Mouse (Mus musculus) layer of hippocampus, adult 11-12 months (tissue): ENCODE data around the gene Thbd.

Source experiments
- DNase-seq: peaks from one replicate; pipeline ENCODE4 v3.0.0; 2022; ENCODE audit warnings: low spot score

The Thbd gene

DNA sequence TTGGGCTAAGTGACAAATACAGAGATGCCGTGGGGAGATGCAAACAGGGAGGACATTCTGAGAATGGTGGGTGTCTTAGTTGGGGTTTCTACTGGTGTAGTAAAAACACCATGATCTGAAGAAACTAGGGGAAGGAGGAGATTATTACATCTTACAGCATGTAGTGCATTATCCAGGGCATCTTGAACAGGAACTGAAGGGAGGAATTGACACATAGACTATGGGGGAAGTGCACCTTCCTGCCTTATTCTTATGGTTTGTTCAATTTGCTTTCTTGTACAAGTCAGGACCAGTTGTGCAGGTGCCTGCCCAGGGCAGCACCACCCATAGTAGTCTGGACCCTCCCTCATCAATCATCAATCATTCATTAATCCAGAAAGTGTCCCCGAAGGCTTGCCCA, 21.1 kb downstream of the Thbd start:
- no peak for DNase-seq

DNA sequence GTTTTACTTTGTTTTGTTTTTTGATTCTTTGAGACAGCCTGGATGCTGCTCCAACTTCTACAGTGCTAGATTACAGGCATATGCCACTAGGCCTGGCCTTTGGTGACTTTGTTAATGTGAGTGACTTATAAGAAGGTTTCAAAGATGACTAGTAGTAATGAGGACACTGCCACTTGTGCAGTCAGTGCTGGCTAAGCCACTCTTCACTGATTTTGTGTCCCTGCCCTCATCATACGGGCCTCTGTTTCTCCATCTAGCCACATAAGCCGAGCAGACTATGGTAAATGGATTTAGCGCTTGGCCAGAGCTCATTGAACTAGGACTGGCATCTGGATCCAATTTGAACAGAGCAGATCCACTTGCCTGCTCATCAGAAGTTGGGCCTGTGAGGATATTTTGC, 21.5 kb downstream of the Thbd start:
- no peak for DNase-seq

DNA sequence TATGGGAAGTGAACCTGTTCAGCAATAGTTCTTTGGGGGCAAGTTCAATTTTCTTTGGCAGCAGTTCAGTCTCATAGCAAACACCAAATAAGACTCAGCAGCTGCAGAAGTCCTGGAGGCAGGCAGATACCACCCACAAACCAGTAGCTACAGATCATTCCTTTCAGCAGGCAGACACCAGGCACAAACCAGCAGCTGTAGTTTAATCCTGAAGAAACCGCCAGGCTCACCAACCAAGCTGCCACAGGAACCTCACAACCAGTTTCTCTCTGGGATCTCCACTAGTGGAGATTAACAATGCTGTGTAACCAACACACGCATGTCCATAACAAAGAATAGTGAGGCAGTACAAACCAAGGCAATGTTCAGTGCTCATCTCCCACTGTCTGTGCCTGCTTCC, 26.9 kb downstream of the Thbd start:
- no peak for DNase-seq

DNA sequence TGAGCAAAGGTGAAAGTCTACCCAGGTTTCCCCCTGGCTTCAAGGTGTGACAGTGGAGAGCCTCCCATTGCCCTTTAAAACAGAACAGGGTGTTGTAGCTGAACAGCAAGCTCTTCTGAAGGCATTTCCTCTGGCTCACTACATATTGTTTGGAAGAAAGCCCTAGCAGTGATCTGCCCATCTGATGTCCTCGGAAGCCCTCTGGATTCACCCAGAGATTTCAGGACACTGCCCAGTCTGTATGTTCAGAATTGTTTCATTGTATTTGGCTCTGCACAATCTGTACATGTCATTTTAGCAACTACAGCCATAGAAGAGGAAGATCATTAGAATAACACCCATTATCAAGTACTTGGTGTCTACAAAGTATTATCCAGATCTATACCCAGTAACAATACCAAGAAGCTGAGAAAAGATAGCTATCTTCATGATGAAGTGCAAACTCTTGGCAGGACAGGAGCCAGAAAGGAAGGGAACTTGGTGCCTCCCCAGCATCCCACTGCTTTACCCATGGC, 28.0 kb downstream of the Thbd start:
- DNase-seq: no peak

DNA sequence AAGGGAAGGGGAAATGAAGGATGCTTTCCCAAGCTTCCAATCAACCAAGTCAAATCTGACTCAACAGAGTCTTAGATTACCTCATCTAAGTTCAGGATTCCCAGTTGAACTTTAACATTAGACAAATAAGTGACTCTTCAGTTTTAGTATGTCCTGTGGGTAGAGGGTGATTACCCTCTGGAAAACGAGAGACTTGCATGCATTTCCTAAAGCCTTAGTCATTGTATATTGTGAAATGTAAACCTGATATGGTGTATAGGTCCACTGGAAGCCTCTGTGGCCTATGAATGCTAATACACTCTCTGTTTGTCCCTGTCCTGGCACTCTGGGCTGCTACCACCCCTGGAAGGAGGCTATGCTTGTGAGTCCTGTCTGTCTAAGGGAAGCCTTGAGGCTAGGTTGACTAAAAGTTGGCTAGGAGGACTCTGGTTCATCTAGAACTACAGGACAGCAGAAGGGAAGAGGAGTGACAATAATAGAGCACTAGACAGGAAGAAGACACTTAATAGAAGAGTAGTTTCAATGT, 29.1 kb downstream of the Thbd start:
- DNase-seq: no peak

DNA sequence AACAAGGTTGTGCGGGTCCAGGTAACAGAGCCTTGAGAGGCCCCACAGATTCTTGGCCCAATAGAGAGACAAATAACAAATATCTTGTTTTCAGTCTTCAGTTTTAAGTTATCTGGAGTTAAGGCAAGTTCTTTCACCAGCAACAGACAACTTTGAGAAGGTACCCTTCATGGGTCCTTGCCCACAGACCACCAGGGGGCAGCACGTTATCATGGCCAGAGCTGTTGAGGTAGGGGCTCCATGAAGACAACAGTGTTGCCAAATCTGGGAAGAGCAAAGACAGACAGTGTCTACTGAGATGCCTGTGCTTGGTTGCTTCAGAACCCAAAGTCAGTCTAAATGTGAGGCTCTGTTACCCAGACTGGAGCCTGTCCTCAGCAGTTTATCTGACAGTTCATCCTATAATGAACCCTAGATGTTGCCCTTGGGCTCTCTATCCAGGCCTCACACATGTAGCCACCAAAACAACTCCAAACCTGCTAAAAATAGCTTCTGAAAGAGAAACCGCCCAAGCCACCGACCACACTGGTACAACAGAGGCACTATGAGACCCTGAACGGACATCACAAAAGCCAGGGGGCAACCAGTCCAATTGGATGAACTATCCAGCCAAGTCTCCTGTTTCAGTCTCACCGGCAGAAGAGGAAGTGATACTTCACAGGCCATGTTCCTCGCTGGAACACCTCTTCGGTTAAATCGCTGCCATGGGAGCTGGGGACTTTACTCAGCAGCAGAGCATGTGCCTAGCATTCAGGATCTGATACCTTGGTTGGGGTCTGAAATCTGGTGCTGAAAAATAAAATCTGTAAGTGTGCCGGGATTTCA, 32.5 kb downstream of the Thbd start:
- peak; percentile 22 for DNase-seq

DNA sequence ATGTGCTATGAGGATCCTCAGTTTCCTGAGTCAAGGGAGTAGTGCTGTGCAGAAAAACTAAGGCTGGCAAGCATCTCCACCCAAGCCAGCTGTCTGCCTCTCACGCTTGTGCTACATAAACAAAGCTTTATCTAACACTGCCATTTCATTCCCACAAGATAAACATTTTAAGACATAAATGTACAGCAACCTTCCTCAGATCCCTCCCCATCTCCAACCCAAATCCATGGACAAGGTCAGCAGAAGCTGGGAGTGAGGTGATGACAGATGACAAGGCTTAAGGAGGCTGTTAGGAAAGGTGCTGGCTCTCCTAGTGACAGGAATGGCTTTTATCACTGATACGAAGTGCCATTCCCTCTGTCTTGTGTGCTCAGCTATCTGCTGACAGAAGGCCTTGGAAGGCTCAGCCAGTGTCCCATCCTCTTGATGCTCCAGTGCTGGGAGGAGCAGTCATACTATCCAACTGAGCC, 34.4 kb downstream of the Thbd start:
- peak; percentile 7 for DNase-seq

DNA sequence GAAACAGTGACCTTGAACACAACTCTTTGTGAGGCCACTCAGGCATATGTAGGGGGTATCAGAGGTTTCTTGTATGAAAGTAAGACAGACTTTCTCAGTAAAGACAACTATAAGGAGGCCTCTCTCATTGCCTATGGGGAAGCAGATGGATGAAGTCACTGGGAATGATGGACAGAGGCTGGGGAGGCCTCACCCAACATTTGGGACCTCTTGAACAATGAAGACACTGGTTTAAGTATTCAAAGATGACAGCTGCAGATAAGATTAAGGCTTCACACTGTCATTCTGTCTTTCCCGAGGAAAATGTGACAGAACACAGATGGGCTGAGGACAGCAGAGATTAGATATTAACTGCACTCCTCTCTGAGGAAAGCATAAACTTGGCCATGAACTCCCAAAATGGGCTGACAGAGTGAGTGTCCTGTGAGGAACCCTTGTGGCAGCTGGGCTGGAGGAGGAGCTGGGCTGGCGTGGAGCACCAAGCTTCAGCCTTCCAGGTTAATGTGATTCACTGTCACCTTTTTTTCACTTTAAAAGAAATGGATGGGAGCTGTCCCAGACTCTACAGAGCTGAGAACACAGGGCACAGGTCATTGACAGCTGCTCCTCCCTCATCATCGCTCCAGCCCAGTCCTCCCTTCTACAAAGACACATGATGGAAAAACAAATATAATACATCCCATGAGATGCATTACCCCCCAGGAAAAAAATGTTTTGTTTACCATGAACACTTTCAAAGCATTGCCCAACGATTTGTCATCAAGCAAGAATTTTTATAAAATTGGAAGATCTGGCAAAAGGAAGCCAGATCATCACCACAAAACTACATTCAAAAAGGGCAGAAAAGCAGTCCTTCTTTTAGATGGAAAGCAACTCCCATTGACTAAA, 36.0 kb downstream of the Thbd start:
- DNase-seq: no peak

DNA sequence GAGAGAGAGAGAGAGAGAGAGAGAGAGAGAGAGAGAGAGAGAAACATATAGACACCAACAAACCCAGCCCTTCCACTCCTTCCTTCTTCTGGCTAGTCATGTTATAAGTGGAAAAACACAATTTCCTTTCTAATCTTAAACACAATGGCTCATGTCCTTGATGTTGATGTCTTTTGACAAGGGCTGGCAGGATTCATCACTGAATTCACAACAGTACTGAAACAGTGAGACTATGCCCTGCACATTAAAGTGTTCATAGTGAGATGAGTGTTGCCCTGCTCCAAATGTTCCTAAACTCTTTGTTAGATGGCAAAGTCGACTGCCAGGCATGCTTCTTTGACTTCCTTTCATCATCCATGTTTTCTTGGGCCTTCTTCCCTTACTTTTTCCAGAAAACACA, 42.8 kb downstream of the Thbd start:
- no peak for DNase-seq

DNA sequence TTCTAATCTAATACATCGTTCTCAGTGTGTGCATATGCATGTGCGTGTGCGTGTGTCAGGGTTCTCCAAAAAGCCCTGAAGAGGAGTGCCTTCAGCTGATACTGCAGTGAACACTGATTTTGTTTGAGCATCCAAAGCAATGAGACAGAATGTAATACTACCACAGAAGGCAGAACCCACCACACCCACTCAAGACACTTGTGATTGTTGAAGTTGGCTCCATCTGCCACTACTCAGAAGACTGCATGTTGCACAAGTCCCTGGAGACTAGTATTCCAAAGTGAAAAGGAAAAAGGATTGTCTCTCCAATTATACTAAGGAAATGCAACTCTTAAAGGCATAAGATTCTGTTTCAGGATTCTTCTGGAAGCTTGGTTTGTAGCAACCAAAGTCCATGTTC, 43.5 kb downstream of the Thbd start:
- peak; percentile 62 for DNase-seq

DNA sequence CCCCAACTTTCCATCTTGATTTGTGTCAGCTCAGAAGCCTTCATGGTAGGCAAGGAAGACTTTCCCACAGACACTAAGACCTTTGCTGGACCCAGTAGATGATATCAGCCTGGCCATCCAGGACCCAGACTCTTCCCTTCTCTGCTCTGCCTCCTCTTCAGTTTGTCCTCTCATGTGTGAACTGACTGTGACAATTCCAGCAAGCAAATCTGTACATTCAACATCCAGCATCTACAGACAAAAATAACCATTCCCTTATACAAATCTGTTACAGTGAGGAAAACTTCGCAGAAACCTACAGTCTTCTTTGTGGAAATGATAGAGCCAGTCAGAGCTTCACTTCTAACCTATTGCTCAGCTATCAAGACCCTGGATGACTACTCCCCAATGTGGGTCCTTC, 50.8 kb downstream of the Thbd start:
- no peak for DNase-seq
